Mouse (Mus musculus): ENCODE measurements around the gene Rnf223.
"Not testable (repeated sequence)": the region's sequence is repeated elsewhere in the genome, so short reads cannot be mapped to it uniquely, and the experiment has no call there.

The Rnf223 gene

GRCm38 (mm10) chr4:156109570-156110331, 20.6 kb upstream of the Rnf223 start, which contains the start of gene 9430015G10Rik:
TSS of gene 9430015G10Rik (plus strand) at chr4:156109982.
- ChIA-PET CTCF (interaction anchor here in 3 of 4 experiments (0.6 to 2.5 kb wide), 8 partner anchors 50 to 276 kb away, joined by 3 to 7 read pairs (median 3); partner anchors contain the start of genes Isg15 (in 1 of the 3) and Ttll10 (in 1 of the 3)), POLR2A (interaction anchor here (0.5 to 4.7 kb wide), 88 partner anchors 11 to 534 kb away, joined by 3 to 39 read pairs (median 4); partner anchors contain the start of genes Noc2l (in 3 of the 4), Plekhn1 (in 2 of the 4), Ttll10 (in 2 of the 4) and Ube2j2 (in 2 of the 4))

- ChIA-PET CTCF (no interaction called here), POLR2A (interaction anchor here in 3 of 4 experiments (0.6 to 2.3 kb wide), 4 partner anchors 15 to 67 kb away, joined by 3 to 6 read pairs (median 4); no protein-coding TSS in a partner anchor)
These were observed 6.2 kb upstream of the Rnf223 start for GRCm38 (mm10) chr4:156124077-156124476.

GRCm38 (mm10) chr4:156125393-156125792, 4.9 kb upstream of the Rnf223 start:
- ChIA-PET CTCF (no interaction called here), POLR2A (interaction anchor here in 2 of 4 experiments (1.1 to 2.3 kb wide), 5 partner anchors 16 to 111 kb away, joined by 3 to 6 read pairs (median 3); partner anchors contain the start of genes Agrn (in 1 of the 2) and Noc2l (in 1 of the 2))

GRCm38 (mm10) chr4:156126841-156127240, 3.5 kb upstream of the Rnf223 start:
- ChIA-PET CTCF (no interaction called here), POLR2A (interaction anchor here in 2 of 4 experiments (0.7 to 1.4 kb wide), 8 partner anchors 16 to 318 kb away, joined by 3 to 4 read pairs (median 3); partner anchors contain the start of gene 9430015G10Rik (in 1 of the 2))

- POLR2A ChIA-PET = interaction anchor here in 2 of 4 experiments (0.6 to 1.1 kb wide), 3 partner anchors 14 to 53 kb away, joined by 3 read pairs; no protein-coding TSS in a partner anchor
These were observed 1.6 kb upstream of the Rnf223 start for GRCm38 (mm10) chr4:156128746-156129145.

GRCm38 (mm10) chr4:156130940-156131339, 627 bp downstream of the Rnf223 start:
- CTCF ChIA-PET = no interaction called here

More at GRCm38 (mm10) chr4:156128746-156129145, 1.6 kb upstream of the Rnf223 start:
- CTCF ChIA-PET = no interaction called here

GRCm38 (mm10) chr4:156133334-156133733, 3.0 kb downstream of the Rnf223 start:
- ChIA-PET POLR2A (interaction anchor here in 2 of 4 experiments (1.0 to 2.4 kb wide), 3 partner anchors 22 to 60 kb away, joined by 3 to 8 read pairs (median 3); partner anchors contain the start of gene 9430015G10Rik (in 1 of the 2)), CTCF (no interaction called here)

More at GRCm38 (mm10) chr4:156130940-156131339, 627 bp downstream of the Rnf223 start:
- POLR2A ChIA-PET = interaction anchor here in 2 of 4 experiments (1.1 to 2.2 kb wide), 4 partner anchors 21 to 173 kb away, joined by 3 to 10 read pairs (median 4); partner anchors contain the start of gene 9430015G10Rik (in 2 of the 2)

GRCm38 (mm10) chr4:156133943-156134605, 3.8 kb downstream of the Rnf223 start:
- POLR2A ChIA-PET = interaction anchor here in 3 of 4 experiments (0.9 to 2.4 kb wide), 5 partner anchors 24 to 59 kb away, joined by 3 to 8 read pairs (median 3); partner anchors contain the start of gene 9430015G10Rik (in 2 of the 3)
- CTCF ChIA-PET = interaction anchor here in 1 of 4 experiments (0.5 to 0.9 kb wide), 2 partner anchors 13 to 67 kb away, joined by 4 to 7 read pairs; no protein-coding TSS in a partner anchor

GRCm38 (mm10) chr4:156135112-156135511, 4.8 kb downstream of the Rnf223 start:
- CTCF ChIA-PET = interaction anchor here in 2 of 4 experiments (0.5 to 0.9 kb wide), 3 partner anchors 14 to 259 kb away, joined by 3 to 7 read pairs (median 3); no protein-coding TSS in a partner anchor
- POLR2A ChIA-PET = interaction anchor here in 2 of 4 experiments (0.7 to 2.4 kb wide), 8 partner anchors 13 to 114 kb away, joined by 3 to 8 read pairs (median 4); partner anchors contain the start of genes 9430015G10Rik (in 2 of the 2) and Noc2l (in 1 of the 2)

- POLR2A ChIA-PET = interaction anchor here in 2 of 4 experiments (0.8 to 1.8 kb wide), 4 partner anchors 13 to 113 kb away, joined by 3 to 4 read pairs (median 4); partner anchors contain the start of gene 9430015G10Rik (in 1 of the 2)
- CTCF ChIA-PET = no interaction called here
These were observed 5.5 kb downstream of the Rnf223 start for GRCm38 (mm10) chr4:156135801-156136200.

GRCm38 (mm10) chr4:156136285-156137100, 6.2 kb downstream of the Rnf223 start:
- ChIA-PET CTCF (interaction anchor here in 1 of 4 experiments (1.1 kb wide), 1 partner anchor 102 kb away, joined by 3 read pairs; no protein-coding TSS in a partner anchor), POLR2A (interaction anchor here in 2 of 4 experiments (0.9 to 1.8 kb wide), 3 partner anchors 26 to 112 kb away, joined by 4 read pairs; partner anchors contain the start of gene 9430015G10Rik (in 1 of the 2))

GRCm38 (mm10) chr4:156150887-156151286, 20.6 kb downstream of the Rnf223 start:
- CTCF ChIA-PET, POLR2A ChIA-PET: not testable (repeated sequence)

- POLR2A ChIA-PET = interaction anchor here in 1 of 4 experiments (1.2 to 1.6 kb wide), 2 partner anchors 15 to 22 kb away, joined by 3 read pairs; no protein-coding TSS in a partner anchor
These were observed 24.5 kb downstream of the Rnf223 start for GRCm38 (mm10) chr4:156154771-156155170.

GRCm38 (mm10) chr4:156166477-156166876, 36.2 kb downstream of the Rnf223 start:
- POLR2A ChIA-PET = interaction anchor here in 3 of 4 experiments (0.8 to 2.0 kb wide), 11 partner anchors 9 to 70 kb away, joined by 3 to 6 read pairs (median 3); partner anchors contain the start of genes 9430015G10Rik (in 1 of the 3) and Noc2l (in 1 of the 3)

More at GRCm38 (mm10) chr4:156154771-156155170, 24.5 kb downstream of the Rnf223 start:
- CTCF ChIA-PET = no interaction called here

GRCm38 (mm10) chr4:156168611-156169010, 38.3 kb downstream of the Rnf223 start:
- ChIA-PET CTCF (no interaction called here), POLR2A (interaction anchor here in 1 of 4 experiments (0.6 kb wide), 1 partner anchor 356 kb away, joined by 3 read pairs; no protein-coding TSS in a partner anchor)

More at GRCm38 (mm10) chr4:156166477-156166876, 36.2 kb downstream of the Rnf223 start:
- CTCF ChIA-PET = interaction anchor here in 2 of 4 experiments (0.6 to 1.1 kb wide), 2 partner anchors 22 to 28 kb away, joined by 3 to 4 read pairs; no protein-coding TSS in a partner anchor

GRCm38 (mm10) chr4:156169129-156169528, 38.8 kb downstream of the Rnf223 start:
- ChIA-PET POLR2A (interaction anchor here in 1 of 4 experiments (0.6 kb wide), 1 partner anchor 356 kb away, joined by 3 read pairs; no protein-coding TSS in a partner anchor), CTCF (no interaction called here)

GRCm38 (mm10) chr4:156171828-156172227, 41.5 kb downstream of the Rnf223 start:
- CTCF ChIA-PET = no interaction called here

More at GRCm38 (mm10) chr4:156171828-156172227, 41.5 kb downstream of the Rnf223 start:
- POLR2A ChIA-PET = interaction anchor here in 3 of 4 experiments (0.8 to 1.9 kb wide), 16 partner anchors 9 to 71 kb away, joined by 3 to 6 read pairs (median 4); partner anchors contain the start of genes 9430015G10Rik (in 1 of the 3), Agrn (in 1 of the 3) and Noc2l (in 1 of the 3)

Data from embryonic stem cell, embryonic (primary cell).